Mouse (Mus musculus) activated CD4-positive, CD25-positive, alpha-beta regulatory T cell, adult 4 months (primary cell): ENCODE results near the gene Csnk1g2. TPM values are rescaled to one million over a fixed set of nuclear protein-coding genes. Genes with fewer than 3 reads are reported as not detected.
"Not testable (repeated sequence)": the region's sequence is repeated elsewhere in the genome, so short reads cannot be mapped to it uniquely, and the experiment has no call there.

Experiments
- ATAC-seq: one replicate; pipeline ENCODE4 v1.8.0; 2017
- polyA plus RNA-seq, 2 experiments: library from polyadenylated mRNA; unstranded; fragments of 100-300 nt; shearing (Covaris generic); gene quantifications; one replicate each; pipeline ENCODE4 v1.2.1; 2017

The Csnk1g2 gene
- polyA plus RNA-seq, 2 experiments from 2014 or later = 13.3 to 16.1 TPM

- ATAC-seq = peak; percentile 22
These were observed 986 bp downstream of the Csnk1g2 start for GRCm38 (mm10) chr10:80623457-80624191.

- ATAC-seq = no peak
These were observed 3.1 kb downstream of the Csnk1g2 start for GRCm38 (mm10) chr10:80625764-80626163.

DNA sequence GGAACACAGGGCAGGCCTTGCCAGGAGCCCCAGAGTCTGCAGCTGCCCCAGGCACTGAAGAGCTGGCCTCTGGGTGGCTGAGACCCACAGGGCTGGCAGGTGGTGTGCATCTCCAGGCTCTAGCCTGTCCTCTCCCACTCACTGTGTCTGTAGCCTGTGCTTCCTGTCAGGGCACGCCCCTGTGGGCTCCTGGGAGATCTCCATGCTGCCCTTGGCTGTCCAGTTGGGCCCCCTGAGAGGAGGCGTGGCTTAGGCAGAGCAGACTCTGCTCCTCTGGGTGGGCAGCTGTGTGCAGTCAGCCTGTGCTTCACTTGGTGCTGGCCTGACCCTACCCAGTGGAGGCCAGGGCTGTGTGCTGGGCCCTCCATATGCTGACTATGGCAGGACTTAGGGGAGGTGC, 5.0 kb downstream of the Csnk1g2 start:
- no peak for ATAC-seq

DNA sequence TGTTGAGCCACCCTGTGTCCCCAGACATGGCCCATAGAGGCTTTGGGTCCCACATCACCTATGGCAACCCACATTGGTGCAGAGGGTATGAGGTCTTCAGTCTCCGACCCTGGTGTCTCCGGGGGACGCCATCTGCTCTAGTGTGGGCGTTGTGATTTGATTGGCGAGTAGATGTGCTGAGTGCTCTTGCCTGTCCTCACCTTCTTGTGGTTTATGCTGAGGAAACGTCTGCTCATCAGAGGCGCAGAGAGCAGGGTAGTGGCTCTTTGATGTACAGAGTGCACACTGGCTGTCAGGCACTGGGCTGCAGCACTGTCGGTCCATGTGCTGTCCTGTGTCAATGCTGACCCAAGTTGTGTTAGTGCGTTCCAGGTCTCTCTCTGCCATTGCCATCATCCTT, 6.3 kb downstream of the Csnk1g2 start:
- ATAC-seq = peak; percentile 88

GRCm38 (mm10) chr10:80635345-80635744, 12.7 kb downstream of the Csnk1g2 start:
- ATAC-seq = no peak

- ATAC-seq = no peak
These were observed 24.3 kb downstream of the Csnk1g2 start for GRCm38 (mm10) chr10:80646936-80647335.

- not testable (repeated sequence) for ATAC-seq
These were observed 27.3 kb downstream of the Csnk1g2 start for GRCm38 (mm10) chr10:80649910-80650309.

DNA sequence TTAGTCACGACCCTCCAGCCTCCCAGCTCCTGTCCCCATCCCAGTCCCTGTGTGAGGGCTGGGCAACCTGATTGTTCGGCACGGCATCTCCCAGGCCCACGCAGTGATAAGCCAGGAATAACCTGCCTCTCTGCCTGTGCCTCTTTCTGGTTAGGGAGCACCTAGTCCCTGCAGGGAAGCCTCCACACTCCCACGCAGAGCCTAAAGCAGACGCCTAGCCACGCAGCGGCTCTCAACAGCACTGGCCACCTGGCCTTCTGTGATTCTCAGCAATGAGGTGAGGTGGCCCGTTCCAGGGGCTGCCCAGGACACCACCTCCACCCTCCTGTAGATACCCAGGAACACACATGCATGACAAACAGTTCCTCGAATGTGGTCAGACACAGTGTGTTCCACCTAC, 27.8 kb downstream of the Csnk1g2 start:
- ATAC-seq = no peak

GRCm38 (mm10) chr10:80653156-80653720, 30.6 kb downstream of the Csnk1g2 start:
- ATAC-seq = no peak

DNA sequence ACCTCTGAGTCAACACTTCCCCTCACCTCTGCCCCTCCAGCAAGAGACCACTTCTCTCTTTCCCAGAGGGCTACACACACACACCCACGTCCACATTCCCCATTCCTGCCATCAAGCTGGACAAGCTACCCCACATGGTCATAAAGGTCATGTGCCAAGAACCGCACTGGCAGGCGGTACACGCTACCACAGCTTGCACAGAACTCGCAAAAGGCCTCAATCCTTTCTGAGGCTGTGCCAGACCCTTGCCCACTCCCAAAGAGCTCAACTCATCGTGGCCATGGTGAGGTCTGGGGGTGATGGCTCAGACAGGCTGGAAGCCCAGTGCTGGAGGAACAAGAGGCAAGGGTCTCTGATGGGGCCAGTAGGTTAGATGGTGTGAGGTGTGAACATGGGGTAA, 32.2 kb downstream of the Csnk1g2 start:
- no peak for ATAC-seq

GRCm38 (mm10) chr10:80655406-80656129, 32.9 kb downstream of the Csnk1g2 start:
- no peak for ATAC-seq

GRCm38 (mm10) chr10:80656130-80656862, 33.7 kb downstream of the Csnk1g2 start:
- ATAC-seq = peak; percentile 40

DNA sequence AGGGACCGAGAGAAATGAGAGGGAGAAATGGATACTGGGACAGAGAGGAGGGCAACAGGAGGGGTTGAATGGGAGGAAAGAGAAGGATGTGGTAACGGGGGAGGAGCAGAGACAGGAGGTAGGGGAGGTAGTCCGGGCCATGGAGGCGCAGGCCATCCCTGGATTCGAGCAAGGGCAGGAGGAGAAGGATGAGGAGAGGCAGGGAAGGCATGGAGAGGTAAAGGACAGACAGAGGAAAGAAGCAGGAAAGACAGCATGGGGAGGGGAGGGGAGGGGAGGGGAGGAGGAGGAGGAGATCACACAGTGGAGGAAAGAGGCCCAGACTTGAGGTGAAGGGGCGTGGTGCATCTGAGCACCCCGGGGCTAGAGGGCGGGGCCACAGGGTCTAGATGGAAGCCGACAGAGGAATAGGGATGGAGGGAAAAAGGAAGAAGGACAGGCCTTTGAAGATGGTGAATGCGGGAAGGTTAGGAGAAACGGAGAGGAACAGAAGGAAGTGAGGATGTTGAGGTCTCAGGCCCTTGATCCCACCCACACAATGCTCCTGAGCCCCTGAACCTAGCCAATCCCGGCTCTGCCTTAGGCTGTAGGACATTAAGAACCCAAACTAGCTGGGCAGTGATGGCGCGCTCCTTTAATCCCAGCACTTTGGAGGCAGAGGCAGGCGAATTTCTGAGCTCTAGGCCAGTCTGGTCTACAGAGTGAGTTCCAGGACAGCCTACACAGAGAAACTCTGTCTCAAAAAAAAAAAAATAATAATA, 34.4 kb downstream of the Csnk1g2 start, which contains the start of gene Btbd2:
Btbd2 (minus strand) TSS at position 209 of the 761 bp plus-strand sequence.
- ATAC-seq = peak; percentile 40

DNA sequence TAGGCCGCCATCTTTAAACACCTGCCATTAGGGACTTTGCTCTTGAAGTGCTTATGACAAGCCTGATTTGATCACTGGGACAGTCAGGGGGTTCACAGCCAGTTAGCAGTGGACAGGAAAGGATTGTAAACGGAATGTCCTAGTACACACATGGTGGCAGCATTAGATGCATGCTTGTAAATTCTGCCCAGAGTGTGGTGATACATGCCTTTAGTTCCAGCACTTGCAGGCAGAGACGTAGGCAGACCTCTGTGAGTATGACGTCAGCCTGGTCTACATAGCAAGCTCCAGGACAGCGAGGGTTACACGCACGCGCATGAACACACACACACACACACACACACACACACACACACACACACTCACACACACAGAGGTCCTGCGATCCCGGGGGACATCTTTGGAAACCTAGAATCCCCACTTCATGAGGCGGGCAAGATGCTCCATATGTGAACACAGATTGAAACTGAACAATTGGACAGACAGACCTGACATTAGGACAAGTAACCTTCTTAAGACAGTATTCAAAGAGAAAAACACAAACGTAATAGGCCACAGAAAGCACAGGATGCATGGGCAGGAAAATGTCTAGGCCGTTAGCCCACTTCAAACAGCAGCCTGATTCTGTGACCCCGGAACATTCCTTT, 35.7 kb downstream of the Csnk1g2 start:
- peak; percentile 22 for ATAC-seq

DNA sequence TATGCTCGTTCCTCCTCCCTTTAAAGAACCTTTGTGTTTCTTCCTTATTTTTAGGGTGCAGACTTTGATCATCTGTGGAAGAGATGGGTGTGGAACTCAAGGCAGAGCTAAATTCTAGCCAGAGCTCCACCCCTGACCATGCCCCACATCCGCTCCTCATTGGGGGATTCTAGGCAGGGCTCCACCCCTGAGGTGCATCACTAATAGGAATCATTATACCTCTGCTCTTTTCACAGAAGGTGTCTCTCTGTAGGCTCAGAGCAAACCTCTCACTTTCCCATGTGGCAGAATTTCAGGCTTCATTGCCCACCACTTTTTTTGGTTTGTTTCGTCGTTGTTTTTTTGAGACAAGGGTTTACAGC, 36.2 kb downstream of the Csnk1g2 start:
- peak; percentile 65 for ATAC-seq

DNA sequence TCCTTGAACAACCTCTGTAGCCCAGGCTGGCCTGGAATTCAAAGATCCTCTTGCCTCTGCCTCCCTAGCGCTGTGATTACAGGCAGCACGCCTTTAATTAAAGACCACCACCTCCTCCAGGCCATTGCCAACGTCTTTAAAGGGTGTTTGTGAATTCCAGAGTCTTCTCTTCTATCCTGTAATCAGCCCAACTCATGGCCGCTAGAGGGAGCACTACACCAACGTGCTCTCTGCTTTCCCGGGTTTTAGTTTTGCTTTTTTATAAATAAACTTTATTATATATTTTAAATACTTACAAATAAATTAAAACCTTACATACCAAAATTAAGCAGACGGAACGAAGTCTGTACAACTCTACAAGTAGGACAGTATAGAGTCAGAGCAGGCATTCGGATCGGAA, 36.6 kb downstream of the Csnk1g2 start:
- ATAC-seq = no peak

DNA sequence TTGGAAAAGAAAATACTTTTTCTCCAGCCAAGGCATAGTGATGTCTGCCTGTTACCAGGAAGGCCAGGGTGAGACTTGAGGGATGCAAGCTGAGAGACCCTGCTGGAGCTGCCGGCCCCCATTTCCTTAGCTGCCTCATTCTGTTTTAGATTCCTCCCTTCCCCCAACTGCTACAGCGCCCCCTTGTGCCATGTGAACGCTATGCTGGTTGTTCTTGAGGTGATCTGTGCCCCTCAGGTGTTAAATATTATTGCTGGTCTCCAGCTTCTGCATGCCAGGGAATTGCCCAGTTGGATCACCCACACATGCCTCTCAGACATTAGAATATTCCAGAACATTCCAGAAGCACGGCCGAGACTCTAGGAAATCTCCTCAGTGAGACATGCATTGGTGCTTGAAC, 38.5 kb downstream of the Csnk1g2 start:
- ATAC-seq = no peak

DNA sequence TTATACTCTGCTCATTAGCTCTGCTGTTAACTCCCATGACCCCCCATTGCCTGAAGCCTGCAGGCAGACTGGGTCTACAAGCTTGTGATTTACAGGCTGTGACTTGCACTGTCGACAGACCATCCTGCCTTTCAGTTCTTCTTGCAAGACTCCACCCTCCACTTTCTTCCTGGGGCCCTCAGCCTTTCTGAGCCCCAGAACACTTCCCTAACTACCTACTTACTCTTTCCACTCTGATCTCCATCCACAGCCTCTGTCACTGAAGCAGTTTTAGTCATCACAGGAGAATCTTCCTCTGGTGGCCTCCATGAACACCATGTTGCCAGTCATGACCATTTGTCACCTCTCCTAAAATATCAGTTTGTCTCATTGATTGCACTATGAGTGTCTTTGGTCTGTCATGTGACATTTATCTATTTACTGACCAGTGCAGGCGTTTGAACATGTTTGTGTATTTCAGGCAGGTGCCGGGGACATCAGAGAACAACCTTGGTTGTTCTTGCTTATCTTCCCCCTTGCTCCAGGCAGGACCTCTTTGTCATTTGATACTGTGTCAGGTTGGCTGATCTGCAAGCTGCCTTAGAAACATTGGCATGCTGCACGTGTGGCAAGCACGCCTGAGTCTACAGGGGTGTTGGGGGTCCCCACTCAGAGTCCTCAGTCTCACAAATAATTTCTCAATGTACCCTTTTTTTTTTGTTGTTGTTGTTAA, 41.0 kb downstream of the Csnk1g2 start:
- ATAC-seq = no peak

GRCm38 (mm10) chr10:80664197-80665015, 41.8 kb downstream of the Csnk1g2 start:
- ATAC-seq = peak; percentile 28

DNA sequence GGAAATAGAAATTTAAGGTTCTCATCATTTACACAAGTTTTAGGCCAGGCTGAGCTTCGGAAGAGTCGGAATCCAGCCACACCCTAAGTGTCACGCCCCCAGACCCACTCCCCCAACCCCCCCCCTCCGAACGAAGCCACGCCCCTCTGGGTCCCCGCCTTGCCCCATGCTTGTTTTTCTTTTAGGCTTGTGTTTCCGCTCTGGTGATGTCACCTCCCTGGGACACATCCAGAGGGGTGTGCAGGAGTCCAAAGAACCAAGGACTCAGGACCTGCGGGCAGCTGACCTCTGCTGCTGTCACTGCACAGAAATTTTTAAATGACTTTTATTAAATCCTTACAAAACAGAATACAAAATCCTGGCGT, 42.4 kb downstream of the Csnk1g2 start:
- no peak for ATAC-seq
